Mouse (Mus musculus) right cerebral cortex, postnatal 14 days (tissue): Measurements from ENCODE around the gene Pdcd6ip.
A peak's percentile ranks its signal among the peaks of the same experiment; 100 is the strongest.
"Not testable (repeated sequence)": the region's sequence is repeated elsewhere in the genome, so short reads cannot be mapped to it uniquely, and the experiment has no call there.

ENCODE experiments used
- DNase-seq: peaks from one replicate; pipeline ENCODE4 v3.0.0; 2022

Gene Pdcd6ip

GRCm38 (mm10) chr9:113687461-113687860 lies 20.6 kb downstream of the Pdcd6ip start:
- no peak for DNase-seq

GRCm38 (mm10) chr9:113673721-113674120 lies 34.3 kb downstream of the Pdcd6ip start:
- DNase-seq, result no peak

GRCm38 (mm10) chr9:113672352-113672751 lies 35.7 kb downstream of the Pdcd6ip start:
- DNase-seq, result no peak

GRCm38 (mm10) chr9:113670857-113671106 lies 37.3 kb downstream of the Pdcd6ip start:
- DNase-seq, result no peak

GRCm38 (mm10) chr9:113670105-113670856 lies 37.8 kb downstream of the Pdcd6ip start:
- DNase-seq, result no peak

- no peak for DNase-seq
Measured at GRCm38 (mm10) chr9:113663476-113663875, 44.6 kb downstream of the Pdcd6ip start.

GRCm38 (mm10) chr9:113657837-113658236 lies 50.2 kb downstream of the Pdcd6ip start:
- DNase-seq, result no peak

- DNase-seq, result no peak
Measured at GRCm38 (mm10) chr9:113653571-113653970, 54.5 kb downstream of the Pdcd6ip start.

GRCm38 (mm10) chr9:113650787-113651186 lies 57.3 kb downstream of the Pdcd6ip start:
- no peak for DNase-seq

- DNase-seq, result not testable (repeated sequence)
Measured at GRCm38 (mm10) chr9:113649211-113649610, 58.8 kb downstream of the Pdcd6ip start.

GRCm38 (mm10) chr9:113645837-113646169 lies 62.3 kb downstream of the Pdcd6ip start:
- DNase-seq, result no peak

- DNase-seq, result peak; percentile 79
Measured at GRCm38 (mm10) chr9:113645153-113645836, 62.8 kb downstream of the Pdcd6ip start.

GRCm38 (mm10) chr9:113644701-113645100 lies 63.4 kb downstream of the Pdcd6ip start:
- no peak for DNase-seq

- DNase-seq, result no peak
Measured at GRCm38 (mm10) chr9:113644076-113644475, 64.0 kb downstream of the Pdcd6ip start.

GRCm38 (mm10) chr9:113643669-113644068 lies 64.4 kb downstream of the Pdcd6ip start:
- DNase-seq, result no peak

GRCm38 (mm10) chr9:113634986-113635385 lies 73.1 kb downstream of the Pdcd6ip start:
- no peak for DNase-seq

- no peak for DNase-seq
Measured at GRCm38 (mm10) chr9:113633168-113633744, 74.8 kb downstream of the Pdcd6ip start.

GRCm38 (mm10) chr9:113632350-113633043 lies 75.6 kb downstream of the Pdcd6ip start:
- no peak for DNase-seq

- peak; percentile 71 for DNase-seq
Measured at GRCm38 (mm10) chr9:113629632-113630031, 78.4 kb downstream of the Pdcd6ip start.

GRCm38 (mm10) chr9:113629191-113629590 lies 78.9 kb downstream of the Pdcd6ip start:
- DNase-seq, result no peak

GRCm38 (mm10) chr9:113628780-113629179 lies 79.3 kb downstream of the Pdcd6ip start:
- no peak for DNase-seq

- no peak for DNase-seq
Measured at GRCm38 (mm10) chr9:113626730-113627129, 81.3 kb downstream of the Pdcd6ip start.

- DNase-seq, result no peak
Measured at GRCm38 (mm10) chr9:113624086-113624485, 84.0 kb downstream of the Pdcd6ip start.

GRCm38 (mm10) chr9:113617081-113617480 lies 91.0 kb downstream of the Pdcd6ip start:
- no peak for DNase-seq
